ENCODE assay signal across 10 mouse cellular contexts in genomic region chr3:107149006-107149405, GRCm38 (mm10). TPM values are rescaled to one million over a fixed set of nuclear protein-coding genes. Genes with fewer than 3 reads are reported as not detected.
DNase-seq lines count a peak whose midpoint lies in the region; ATAC-seq and TF ChIP-seq lines count a peak whose summit lies in the region.
"Had no signal": no experiment of that assay in that cellular context is flagged by ENCODE, and none has a peak within 500 bp of the region (broad histone marks: within the 10 kb centered on the region; RNA-seq: fewer than 3 reads in every experiment).

No protein-coding gene starts in this region.

- 58% methylated on average over 3 of the region's 3 CpGs for WGBS in bone marrow, adult 2 months
- WGBS in hindbrain, embryonic 16.5 days, result 85% methylated on average over 3 of the region's 3 CpGs

- intact Hi-C loops in left cerebral cortex, adult 2 months (cut with DNase I), result loop anchor here (2.0 kb wide), 3 partner anchors 18 to 54 kb away; no protein-coding TSS in a partner anchor
- intact Hi-C loops in left cerebral cortex, postnatal 36 days (cut with DNase I), result no loop called here
- intact Hi-C loops in heart, postnatal 14 days (cut with DNase I), result loop anchor here (2.0 kb wide), 1 partner anchor 54 kb away; no protein-coding TSS in a partner anchor

- TF ChIP-seq POLR2A in ES-Bruce4 (IDR thresholded peaks at IDR 0.05; ENCODE audit: insufficient read depth, low read length), result no peak
- TF ChIP-seq POLR2A in bone marrow, adult 2 months (IDR thresholded peaks at IDR 0.05; ENCODE audit: borderline replicate concordance, control insufficient read depth, low read depth, low read length), result no peak

- DNase-seq in left cerebral cortex, adult 2 months (ENCODE audit: extremely low spot score in 1 of 2, low spot score in 2 of 2), result peak in 1 of 2 experiments; percentile 39
- no peak for DNase-seq in left cerebral cortex, postnatal 36 days (ENCODE audit: low spot score in 2 of 2)
- DNase-seq in heart, postnatal 14 days, result peak; percentile 35 to 56

- H3K27ac ChIP-seq in left cerebral cortex, adult 2 months, result no peak overlapping the region
- H3K27ac ChIP-seq in ES-Bruce4 (ENCODE audit: insufficient read depth, low read length), result no peak overlapping the region
- H3K27ac ChIP-seq in bone marrow, adult 2 months (ENCODE audit: control insufficient read depth, insufficient read depth, low read depth, low read length, poor library complexity), result no peak overlapping the region
- H3K27ac ChIP-seq in hindbrain, embryonic 16.5 days (ENCODE audit: low read depth, low read length), result no peak overlapping the region

- peak; percentile 64 for TF ChIP-seq CTCF in left cerebral cortex, adult 2 months (IDR thresholded peaks at IDR 0.05)
- TF ChIP-seq CTCF in ES-Bruce4 (IDR thresholded peaks at IDR 0.05; ENCODE audit: low read depth, low read length), result peak; percentile 35
- TF ChIP-seq CTCF in bone marrow, adult 2 months (IDR thresholded peaks at IDR 0.05; ENCODE audit: control insufficient read depth, insufficient read depth, low read length), result peak; percentile 63

- H3K27me3 ChIP-seq in ES-Bruce4 (ENCODE audit: control insufficient read depth, insufficient read depth, low read length, poor library complexity, severe bottlenecking), result no peaks in the 10 kb centered on the region
- H3K27me3 ChIP-seq in hindbrain, embryonic 16.5 days (replicated peaks; ENCODE audit: control insufficient read depth, insufficient read depth, low read length), result no peaks in the 10 kb centered on the region

- no peak overlapping the region for H3K9ac ChIP-seq in ES-Bruce4 (ENCODE audit: low read depth, poor library complexity, severe bottlenecking)
- no peak overlapping the region for H3K9ac ChIP-seq in hindbrain, embryonic 16.5 days (ENCODE audit: low read depth, low read length)

- peak; percentile 44; the same call in 1 of the 2 replicates for ATAC-seq in neutrophil, adult 5-6 weeks (ENCODE audit: extremely low read depth, insufficient number of reproducible peaks, low FRiP score, poor library complexity, severe bottlenecking)
- ATAC-seq in inflammation-experienced regulatory T-cells, adult 6 months, result no peak
- no peak for ATAC-seq in hindbrain, embryonic 16.5 days

- no peaks in the 10 kb centered on the region for H3K4me1 ChIP-seq in ES-Bruce4 (ENCODE audit: control insufficient read depth, insufficient read depth, low read length)
- no peaks in the 10 kb centered on the region for H3K4me1 ChIP-seq in bone marrow, adult 2 months (ENCODE audit: control insufficient read depth, insufficient read depth, low read length)
- H3K4me1 ChIP-seq in hindbrain, embryonic 16.5 days (ENCODE audit: control insufficient read depth, insufficient read depth, low read depth, low read length), result peaks cover 3% of the 10 kb centered on the region; the same call in 1 of the 2 replicates

- H3K4me2 ChIP-seq in hindbrain, embryonic 16.5 days (ENCODE audit: low read length), result no peak overlapping the region

- H3K9me3 ChIP-seq in ES-Bruce4 (replicated peaks; ENCODE audit: control insufficient read depth, insufficient read depth, low read length, poor library complexity, severe bottlenecking), result no peaks in the 10 kb centered on the region
- H3K9me3 ChIP-seq in hindbrain, embryonic 16.5 days (ENCODE audit: control insufficient read depth, low read length), result no peaks in the 10 kb centered on the region

- H3K36me3 ChIP-seq in ES-Bruce4 (ENCODE audit: control insufficient read depth, insufficient read depth, low read length, poor library complexity, severe bottlenecking), result no peaks in the 10 kb centered on the region
- H3K36me3 ChIP-seq in hindbrain, embryonic 16.5 days (ENCODE audit: control insufficient read depth, insufficient read depth, low read length), result no peaks in the 10 kb centered on the region

- TF ChIP-seq EP300 in ES-Bruce4 (IDR thresholded peaks at IDR 0.05; ENCODE audit: insufficient read depth, low read depth, low read length), result no peak

- no peak overlapping the region for H3K4me3 ChIP-seq in left cerebral cortex, adult 2 months
- no peak overlapping the region for H3K4me3 ChIP-seq in ES-Bruce4 (ENCODE audit: low read depth, low read length)
- no peak overlapping the region for H3K4me3 ChIP-seq in bone marrow, adult 2 months (replicated peaks; ENCODE audit: control insufficient read depth, low read depth, low read length)
- H3K4me3 ChIP-seq in hindbrain, embryonic 16.5 days (ENCODE audit: low read length), result no peak overlapping the region
- H3K4me3 ChIP-seq: erythroblast, embryonic 14.5 days had no signal

RNA-seq across cellular contexts. Expression of gene Kcna10, which starts 33.9 kb away (rescaled TPM):
- under 1 TPM in 1 of 2 experiments, not detected in 1; 0.18 TPM for total RNA-seq in left cerebral cortex, adult 2 months (2021)
- under 1 TPM in 1 of 2 experiments, not detected in 1; 0.20 TPM for total RNA-seq in left cerebral cortex, postnatal 36 days (2021)
- polyA plus RNA-seq in ES-Bruce4 (2011; ENCODE audit: insufficient read depth, insufficient read length, low read depth, missing spikeins), result not detected in 2 replicates
- polyA plus RNA-seq in bone marrow, adult 2 months (2011; ENCODE audit: insufficient read depth, insufficient read length, low replicate concordance, missing spikeins), result not detected in 2 replicates
- not detected for total RNA-seq in heart, postnatal 14 days (2021)
- total RNA-seq in neutrophil, adult 5-6 weeks (2017), result not detected in 2 replicates
- polyA plus RNA-seq in inflammation-experienced regulatory T-cells, adult 6 months (2017; shearing (Covaris generic)), result not detected
- not detected in 2 replicates for polyA plus RNA-seq in hindbrain, embryonic 16.5 days (2015; fragmentation: Nextera tagmentation; extraction: Ambion mirVana)
- polyA plus RNA-seq: erythroblast, embryonic 14.5 days; liver, embryonic 16.5 days had no signal

RNA-seq across cellular contexts. Expression of gene Kcna2, which starts 48.1 kb away (rescaled TPM):
- 100 to 1,000 TPM; 156 to 162 TPM for total RNA-seq in left cerebral cortex, adult 2 months (2021)
- 100 to 1,000 TPM; 148 to 155 TPM for total RNA-seq in left cerebral cortex, postnatal 36 days (2021)
- 0.15 and 0.35 TPM in 2 replicates for polyA plus RNA-seq in ES-Bruce4 (2011; ENCODE audit: insufficient read depth, insufficient read length, low read depth, missing spikeins)
- polyA plus RNA-seq in bone marrow, adult 2 months (2011; ENCODE audit: insufficient read depth, insufficient read length, low replicate concordance, missing spikeins), result 0.81 and 1.9 TPM in 2 replicates
- 1 to 10 TPM in 1 of 2 experiments, under 1 TPM in 1; 0.85 to 1.2 TPM for total RNA-seq in heart, postnatal 14 days (2021)
- 0.81 and 0.98 TPM in 2 replicates for total RNA-seq in neutrophil, adult 5-6 weeks (2017)
- polyA plus RNA-seq in inflammation-experienced regulatory T-cells, adult 6 months (2017; shearing (Covaris generic)), result under 1 TPM; 0.06 to 0.38 (median 0.28) TPM
- polyA plus RNA-seq in hindbrain, embryonic 16.5 days (2015; fragmentation: Nextera tagmentation; extraction: Ambion mirVana), result 1.9 and 2.6 TPM in 2 replicates

Comparison
In these comparisons a context has a peak if more than half of its experiments do, and no peak if none do; other contexts are left out.
1. DNase-seq: peak in heart, postnatal 14 days (2 of 2); none in left cerebral cortex, postnatal 36 days (0 of 2).
2. RNA of gene Kcna2, which starts 48.1 kb away (total RNA-seq): 156 to 162 TPM in left cerebral cortex, adult 2 months and 148 to 155 TPM in left cerebral cortex, postnatal 36 days; 0.85 to 1.2 TPM in heart, postnatal 14 days and 0.81 to 0.98 TPM in neutrophil, adult 5-6 weeks; every median in the first group is over 10 times any median in the second.
3. Peak in every context shown above with its lines, with median percentiles within 50 percentile points of each other: CTCF ChIP-seq.